Mouse (Mus musculus) neural tube, embryonic 12.5 days (tissue): ENCODE results near the gene Tmem242. TPM values are rescaled to one million over a fixed set of nuclear protein-coding genes. Genes with fewer than 3 reads are reported as not detected.
"Not testable (repeated sequence)": the region's sequence is repeated elsewhere in the genome, so short reads cannot be mapped to it uniquely, and the experiment has no call there.

ENCODE experiments used
- ATAC-seq: fragments of 200-750 bp; cut with Nextera tagmentation; 2 replicates; pipeline ENCODE4 v1.8.0; 2017; ENCODE audit warnings: low read depth, mild to moderate bottlenecking, moderate TSS enrichment, moderate library complexity; ENCODE audit not compliant: low FRiP score
- H3K27ac ChIP-seq: fragments of 300-500 bp; sonication (generic); 2 replicates; pipeline ENCODE4 v1.5.1; 2016
- H3K27me3 ChIP-seq: fragments of 300-500 bp; sonication (generic); replicated peaks from 2 replicates; pipeline ENCODE4 v1.6.1; 2016; ENCODE audit warnings: mild to moderate bottlenecking
- H3K36me3 ChIP-seq: fragments of 300-500 bp; sonication (generic); 2 replicates; pipeline ENCODE4 v1.6.1; 2016; ENCODE audit warnings: mild to moderate bottlenecking
- H3K4me1 ChIP-seq: fragments of 300-500 bp; sonication (generic); 2 replicates; pipeline ENCODE4 v1.6.1; 2016
- H3K4me2 ChIP-seq: fragments of 300-500 bp; sonication (generic); replicated peaks from 2 replicates; pipeline ENCODE4 v1.6.1; 2016; ENCODE audit warnings: mild to moderate bottlenecking
- H3K4me3 ChIP-seq: fragments of 300-500 bp; sonication (generic); 2 replicates; pipeline ENCODE4 v1.5.1; 2016
- H3K9ac ChIP-seq: fragments of 300-500 bp; sonication (generic); 2 replicates; pipeline ENCODE4 v1.6.1; 2016; ENCODE audit warnings: mild to moderate bottlenecking
- H3K9me3 ChIP-seq: fragments of 300-500 bp; sonication (generic); 2 replicates; pipeline ENCODE4 v1.6.1; 2016; ENCODE audit warnings: mild to moderate bottlenecking
- WGBS: fragments of 180-500 bp; shearing (Covaris S2); methylation state at CpG from one replicate; pipeline ENCODE4 v1.1.7; 2016; 5-methylcytosine and 5-hydroxymethylcytosine counted together
- polyA plus RNA-seq: library from polyadenylated mRNA; unstranded; fragments of >200 nt; fragmentation: Nextera tagmentation; extraction: Ambion mirVana; gene quantifications from 2 replicates; pipeline ENCODE4 v1.2.1, GENCODE M21; 2016

Gene Tmem242
- polyA plus RNA-seq, 1 experiment from 2014 or later, result 106 TPM

DNA sequence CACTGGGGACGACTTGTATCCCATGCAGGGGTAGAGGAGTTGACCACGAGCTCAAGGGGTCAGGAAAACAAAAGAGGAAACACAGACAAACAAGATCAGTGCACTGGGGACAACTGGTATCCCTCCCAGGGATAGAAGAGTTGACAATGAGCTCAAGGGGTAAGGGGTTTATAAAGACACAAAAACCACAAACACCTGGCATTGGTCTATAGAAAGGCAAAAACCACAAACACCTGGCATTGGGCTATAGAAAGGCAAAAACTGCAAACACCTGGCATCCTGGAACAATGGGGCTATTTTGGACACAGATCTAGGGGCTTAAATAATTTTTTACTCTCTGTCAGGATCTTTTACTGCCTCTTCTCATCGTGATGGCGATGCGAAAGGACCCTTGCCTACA, 2.3 kb upstream of the Tmem242 start:
- not testable (repeated sequence) for H3K4me3 ChIP-seq, H3K36me3 ChIP-seq, H3K9ac ChIP-seq, H3K27ac ChIP-seq, H3K27me3 ChIP-seq, ATAC-seq, H3K4me2 ChIP-seq, H3K9me3 ChIP-seq
- WGBS, result 76% methylated on average over 5 of the region's 5 CpGs
- peaks cover 12% of the 10 kb centered on the region; the same call in 1 of the 2 replicates for H3K4me1 ChIP-seq

DNA sequence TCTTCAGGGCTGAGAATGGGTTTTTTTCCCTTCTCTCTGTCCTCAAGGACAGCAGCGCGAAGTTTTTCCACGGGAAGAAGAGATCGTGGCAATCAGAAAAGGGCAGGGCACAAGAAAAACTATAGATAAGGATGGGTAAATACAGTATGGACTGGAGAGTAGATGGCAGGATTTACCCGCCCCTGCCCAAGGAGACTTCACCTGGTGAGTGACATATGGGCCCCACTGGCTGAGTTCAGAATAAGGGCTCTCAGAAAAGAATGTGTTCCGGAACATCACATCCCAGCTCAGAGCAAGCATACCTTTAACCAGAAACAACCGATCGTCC, 264 bp downstream of the Tmem242 start:
- H3K9ac ChIP-seq, result peak overlapping the region; percentile 82
- peak overlapping the region; percentile 74 for H3K4me2 ChIP-seq
- H3K4me3 ChIP-seq, result peak overlapping the region; percentile 66
- no peaks in the 10 kb centered on the region for H3K27me3 ChIP-seq
- H3K4me1 ChIP-seq, result peaks cover 12% of the 10 kb centered on the region; the same call in 1 of the 2 replicates
- no peak for ATAC-seq
- no peaks in the 10 kb centered on the region for H3K9me3 ChIP-seq
- 0 out of 2 replicates have a peak, but pooled peaks cover 3% of the 10 kb centered on the region for H3K36me3 ChIP-seq
- H3K27ac ChIP-seq, result no peak overlapping the region
- WGBS, result 1% methylated on average over 8 of the region's 8 CpGs

DNA sequence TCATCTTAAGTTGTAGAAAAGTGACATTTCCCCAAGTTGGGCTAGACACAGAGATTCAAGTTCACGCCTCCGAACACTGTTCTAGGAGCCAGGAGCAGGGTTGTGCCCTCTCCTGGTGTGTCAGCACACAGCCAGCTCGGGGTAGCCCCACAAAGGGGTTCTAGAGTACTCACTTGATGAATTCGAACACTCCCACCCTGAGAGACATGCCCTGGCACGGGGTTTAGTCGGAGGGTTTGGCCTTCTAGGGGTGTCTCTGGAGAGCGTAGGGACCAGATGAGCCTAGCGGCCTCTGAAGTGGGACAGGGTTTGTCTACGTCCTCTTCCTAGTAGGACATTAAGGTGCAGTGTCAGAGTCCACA, 10.3 kb downstream of the Tmem242 start:
- H3K27me3 ChIP-seq, result no peaks in the 10 kb centered on the region
- no peak overlapping the region for H3K9ac ChIP-seq
- 79% methylated on average over 9 of the region's 9 CpGs for WGBS
- H3K36me3 ChIP-seq, result peaks cover 27% of the 10 kb centered on the region
- no peaks in the 10 kb centered on the region for H3K4me1 ChIP-seq
- peak; percentile 67 for ATAC-seq
- no peak overlapping the region for H3K4me2 ChIP-seq
- peak overlapping the region; percentile 2; the same call in 1 of the 2 replicates for H3K27ac ChIP-seq
- no peak overlapping the region for H3K4me3 ChIP-seq
- H3K9me3 ChIP-seq, result no peaks in the 10 kb centered on the region

DNA sequence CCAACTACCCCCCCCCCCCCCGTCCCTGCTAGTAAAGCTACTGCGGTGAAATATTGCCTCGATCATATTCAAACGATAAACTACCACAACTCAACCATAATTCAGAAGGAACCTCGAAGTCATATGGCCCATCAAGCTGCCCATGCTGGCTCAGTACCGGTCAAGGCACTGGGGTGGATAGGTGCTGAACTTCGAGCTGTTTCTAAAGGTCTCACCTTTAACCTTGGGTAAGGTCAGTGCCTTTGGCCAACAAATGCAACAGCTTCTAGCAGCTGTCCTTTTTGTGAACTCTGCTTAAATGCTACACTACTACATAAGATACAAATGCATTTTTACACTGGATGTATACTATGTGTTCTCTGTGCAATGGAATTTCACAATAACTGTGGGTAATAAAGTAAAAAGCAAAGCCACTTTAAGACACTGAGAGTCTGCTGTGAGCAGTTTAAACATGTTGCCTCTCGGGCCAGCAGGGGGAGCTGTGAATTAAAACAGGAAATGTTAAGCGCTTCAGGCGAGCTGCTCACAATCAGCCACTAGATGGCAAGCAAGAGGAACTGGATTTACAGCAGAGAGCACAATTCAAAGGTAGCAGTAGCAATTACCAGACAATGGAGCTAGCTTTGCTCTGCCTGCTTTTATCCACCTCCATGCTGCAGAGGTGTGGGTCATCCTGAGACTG, 10.8 kb downstream of the Tmem242 start:
- Histone ChIP-seq H3K9me3 (no peaks in the 10 kb centered on the region), H3K27ac (0 out of 2 replicates have a peak overlapping the region, but pooled peaks have one; percentile 2), H3K4me3 (no peak overlapping the region), H3K36me3 (peaks cover 27% of the 10 kb centered on the region), H3K4me2 (no peak overlapping the region), H3K9ac (no peak overlapping the region), H3K27me3 (no peaks in the 10 kb centered on the region), H3K4me1 (no peaks in the 10 kb centered on the region)
- 63% methylated on average over 10 of the region's 10 CpGs for WGBS
- peak; percentile 75 for ATAC-seq

DNA sequence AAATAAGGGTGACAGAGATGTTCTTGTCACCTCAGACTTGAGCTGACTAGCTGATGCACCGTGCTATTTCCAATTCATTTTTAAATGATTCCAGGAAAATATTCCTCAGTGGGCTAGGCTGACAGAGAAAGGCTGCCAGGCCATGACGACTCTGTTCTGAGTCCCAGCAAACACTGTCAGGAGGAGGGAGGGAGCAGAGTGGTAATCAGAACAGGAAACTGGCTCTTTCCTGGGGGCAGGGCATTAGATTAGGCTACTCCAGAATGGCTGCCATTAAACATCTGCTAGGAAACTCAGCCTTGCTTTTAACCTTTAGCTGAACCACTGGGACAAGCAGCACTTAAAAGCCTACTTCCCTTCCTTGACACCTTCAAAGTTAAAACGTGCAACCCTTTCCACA, 14.9 kb downstream of the Tmem242 start:
- no peaks in the 10 kb centered on the region for H3K27me3 ChIP-seq
- H3K27ac ChIP-seq, result no peak overlapping the region
- H3K4me1 ChIP-seq, result no peaks in the 10 kb centered on the region
- WGBS, result 54% methylated on average over 3 of the region's 3 CpGs
- H3K36me3 ChIP-seq, result peaks cover 1% of the 10 kb centered on the region; the same call in 1 of the 2 replicates
- H3K9ac ChIP-seq, result no peak overlapping the region
- H3K4me2 ChIP-seq, result no peak overlapping the region
- H3K4me3 ChIP-seq, result no peak overlapping the region
- no peaks in the 10 kb centered on the region for H3K9me3 ChIP-seq
- ATAC-seq, result no peak

DNA sequence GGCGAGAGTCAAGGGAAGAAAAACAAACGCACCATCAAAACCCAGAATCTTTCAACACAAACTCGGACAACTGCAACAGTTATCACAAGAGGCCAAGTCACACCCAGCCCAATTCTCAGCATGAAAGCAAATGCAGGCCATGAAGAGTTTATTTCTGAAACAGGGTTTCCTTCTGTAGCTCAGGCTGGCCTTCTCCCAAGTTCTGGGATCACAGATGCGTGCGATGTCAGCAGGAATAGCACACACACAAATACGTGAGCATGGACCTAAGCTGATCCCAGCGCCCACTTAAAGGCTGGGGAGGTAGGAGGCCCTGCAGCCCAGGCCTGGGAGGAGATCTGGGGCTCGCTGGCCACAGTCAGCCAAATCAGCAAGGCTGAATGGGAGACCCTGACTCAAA, 15.9 kb downstream of the Tmem242 start:
- ATAC-seq, result no peak
- Histone ChIP-seq H3K4me1 (no peaks in the 10 kb centered on the region), H3K4me2 (no peak overlapping the region), H3K9ac (no peak overlapping the region), H3K27me3 (no peaks in the 10 kb centered on the region), H3K27ac (no peak overlapping the region), H3K4me3 (no peak overlapping the region), H3K9me3 (no peaks in the 10 kb centered on the region), H3K36me3 (peaks cover 9% of the 10 kb centered on the region)
- 86% methylated on average over 8 of the region's 8 CpGs for WGBS

DNA sequence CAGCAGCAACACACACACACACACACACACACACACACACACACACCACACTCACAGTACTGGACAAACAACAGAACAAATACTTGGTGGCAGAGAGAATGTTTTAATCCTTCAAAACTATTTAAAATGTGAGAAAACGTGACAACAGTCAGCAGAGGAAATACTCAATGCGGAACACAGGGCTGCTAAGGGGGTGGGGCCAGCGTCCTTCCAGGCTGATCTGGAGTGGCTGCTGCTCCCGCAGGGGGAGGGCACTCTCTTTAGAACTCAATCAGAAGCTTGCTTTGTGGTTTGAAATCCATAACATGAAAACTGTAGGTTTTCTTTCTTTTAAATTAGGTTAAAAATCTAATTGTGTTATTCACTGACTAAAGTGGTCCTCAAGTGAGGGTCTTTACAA, 18.2 kb downstream of the Tmem242 start:
- no peak for ATAC-seq
- Histone ChIP-seq H3K4me1 (no peaks in the 10 kb centered on the region), H3K9ac (no peak overlapping the region), H3K27me3 (no peaks in the 10 kb centered on the region), H3K36me3 (peaks cover 19% of the 10 kb centered on the region), H3K27ac (no peak overlapping the region), H3K4me2 (no peak overlapping the region), H3K4me3 (no peak overlapping the region), H3K9me3 (no peaks in the 10 kb centered on the region)
- WGBS, result 56% methylated on average over 4 of the region's 4 CpGs

DNA sequence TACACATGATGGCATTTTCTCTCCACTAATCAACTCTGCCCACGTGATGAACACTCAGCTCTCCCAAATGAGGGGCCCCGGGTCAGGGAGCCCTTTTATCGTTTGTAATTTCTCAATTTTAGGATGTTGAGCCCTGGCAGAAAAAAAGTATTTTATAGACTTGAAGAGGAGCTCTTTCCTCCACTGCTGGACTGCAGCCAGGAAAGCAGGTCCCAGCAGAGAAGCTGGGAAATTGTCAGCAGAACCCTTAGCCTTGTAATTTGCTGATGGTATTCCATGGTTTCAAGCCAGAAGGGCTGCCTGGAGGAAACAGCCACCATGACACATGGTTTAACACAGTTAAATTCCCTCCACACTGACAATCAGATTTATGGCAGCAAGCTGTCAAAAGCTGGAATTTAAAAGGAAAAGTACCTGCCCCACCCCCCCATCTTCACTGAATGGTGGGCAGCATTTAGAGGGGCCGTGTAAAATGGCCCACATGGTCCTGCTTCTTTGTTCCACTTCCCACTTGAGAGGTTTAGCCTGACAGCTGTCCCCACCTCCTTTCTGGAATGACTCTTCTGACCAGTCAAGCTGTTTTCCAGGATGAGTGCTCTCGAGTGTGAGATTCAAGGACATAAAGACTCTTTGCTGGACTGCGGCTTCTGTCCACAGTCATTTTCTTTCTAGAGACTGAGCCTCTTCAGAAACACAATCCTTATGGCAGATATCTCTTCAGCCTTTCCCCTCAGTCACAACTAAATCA, 20.1 kb downstream of the Tmem242 start:
- no peak overlapping the region for H3K9ac ChIP-seq
- peaks cover 22% of the 10 kb centered on the region for H3K36me3 ChIP-seq
- no peak overlapping the region for H3K4me3 ChIP-seq
- no peak overlapping the region for H3K4me2 ChIP-seq
- ATAC-seq, result no peak
- H3K4me1 ChIP-seq, result no peaks in the 10 kb centered on the region
- H3K9me3 ChIP-seq, result no peaks in the 10 kb centered on the region
- 68% methylated on average over 6 of the region's 6 CpGs for WGBS
- no peaks in the 10 kb centered on the region for H3K27me3 ChIP-seq
- H3K27ac ChIP-seq, result no peak overlapping the region

DNA sequence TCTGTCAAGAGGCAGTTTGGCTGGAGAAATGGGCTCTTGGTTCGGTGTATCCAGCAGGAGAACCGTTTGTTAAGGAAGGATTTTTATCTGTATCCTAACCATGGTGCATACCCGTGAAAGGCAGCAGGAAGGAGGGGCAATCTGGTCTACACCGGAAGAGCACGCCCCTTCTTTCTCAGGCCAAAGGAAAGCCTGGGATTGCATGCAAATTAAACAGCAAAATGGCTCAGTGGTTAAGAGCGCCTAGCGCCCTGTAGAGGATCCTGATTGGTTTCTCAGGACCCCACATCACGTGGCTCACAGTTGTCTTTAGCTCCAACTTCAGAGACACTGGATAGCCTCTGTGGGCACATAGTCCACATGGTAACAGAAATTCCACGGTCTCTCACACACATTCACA, 21.0 kb downstream of the Tmem242 start:
- no peaks in the 10 kb centered on the region for H3K9me3 ChIP-seq
- peaks cover 22% of the 10 kb centered on the region for H3K36me3 ChIP-seq
- H3K4me2 ChIP-seq, result no peak overlapping the region
- 84% methylated on average over 9 of the region's 9 CpGs for WGBS
- H3K4me3 ChIP-seq, result no peak overlapping the region
- H3K27me3 ChIP-seq, result no peaks in the 10 kb centered on the region
- no peak for ATAC-seq
- H3K9ac ChIP-seq, result no peak overlapping the region
- no peak overlapping the region for H3K27ac ChIP-seq
- peaks cover 1% of the 10 kb centered on the region; the same call in 1 of the 2 replicates for H3K4me1 ChIP-seq

DNA sequence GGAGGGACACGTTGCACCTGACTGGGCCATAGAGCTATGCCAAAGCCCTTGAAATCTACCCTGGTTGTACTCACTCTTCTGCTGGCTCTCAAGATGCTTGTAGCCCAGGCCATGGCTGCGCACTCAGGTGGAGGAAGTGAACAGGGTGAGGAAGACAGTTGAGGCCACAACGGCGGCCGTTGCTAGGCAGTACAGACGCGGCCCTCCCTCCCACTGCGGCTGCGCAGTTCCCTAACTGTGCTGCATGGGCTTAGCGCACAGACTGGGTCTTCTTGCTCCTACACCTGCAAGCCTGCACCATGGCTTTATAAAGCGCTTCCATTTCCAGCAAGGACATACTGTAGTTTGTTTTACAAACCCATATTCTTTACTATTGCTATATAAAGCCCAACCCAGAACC, 21.5 kb downstream of the Tmem242 start, which contains the start of gene Ldhal6b:
Gene Ldhal6b (minus strand): TSS at position 223 of the 400 bp plus-strand sequence.
- Histone ChIP-seq H3K27me3 (no peaks in the 10 kb centered on the region), H3K27ac (no peak within 1 kb of the TSS), H3K4me3 (no peak within 1 kb of the TSS), H3K4me2 (no peak within 1 kb of the TSS), H3K36me3 (peaks cover 22% of the 10 kb centered on the region), H3K9me3 (no peaks in the 10 kb centered on the region), H3K4me1 (peaks cover 4% of the 10 kb centered on the region; the same call in 1 of the 2 replicates), H3K9ac (no peak within 1 kb of the TSS)
- WGBS, result 92% methylated on average over 11 of the region's 11 CpGs
- ATAC-seq, result no peak

DNA sequence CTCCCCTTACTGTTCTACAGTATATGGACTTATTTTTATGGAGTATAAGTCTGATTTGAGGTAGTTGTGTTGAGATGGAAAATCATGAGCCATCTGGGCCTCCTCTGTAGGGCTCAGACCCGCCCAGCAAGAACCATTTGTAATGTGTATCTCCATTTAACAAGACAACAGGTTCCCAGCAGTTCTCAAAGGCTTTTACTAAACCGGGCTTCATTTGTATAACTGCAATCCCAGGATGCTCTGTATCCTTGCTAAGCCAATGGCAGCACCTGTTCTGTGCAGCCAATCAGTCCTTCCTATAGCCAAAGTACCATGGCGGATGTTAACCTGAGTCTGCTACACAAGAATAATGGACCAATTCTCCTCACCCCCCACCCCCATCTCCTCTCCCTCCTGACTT, 23.5 kb downstream of the Tmem242 start:
- peaks cover 4% of the 10 kb centered on the region; the same call in 1 of the 2 replicates for H3K4me1 ChIP-seq
- 86% methylated on average over 3 of the region's 3 CpGs for WGBS

DNA sequence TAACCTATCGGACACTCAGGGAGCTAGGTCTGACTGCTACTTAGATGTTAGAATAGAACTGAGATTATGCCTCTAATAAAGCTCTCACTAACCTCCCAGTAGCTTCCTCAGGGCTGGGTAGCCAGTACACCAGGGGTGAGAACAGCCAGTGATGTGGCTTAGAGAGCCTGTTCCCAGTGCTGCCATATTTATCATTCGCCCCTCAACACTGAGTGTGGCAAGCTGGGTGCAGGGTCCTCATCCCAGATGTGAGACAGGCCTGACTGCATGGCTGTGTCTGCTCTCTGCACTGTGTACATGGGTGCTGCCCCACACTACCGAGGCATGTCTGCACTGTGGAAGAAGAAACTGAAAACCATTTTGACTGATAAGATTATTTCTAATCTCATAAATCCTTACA, 26.0 kb downstream of the Tmem242 start:
- no peaks in the 10 kb centered on the region for H3K9me3 ChIP-seq
- H3K9ac ChIP-seq, result no peak overlapping the region
- no peak overlapping the region for H3K27ac ChIP-seq
- H3K4me1 ChIP-seq, result peaks cover 4% of the 10 kb centered on the region; the same call in 1 of the 2 replicates
- ATAC-seq, result no peak
- H3K36me3 ChIP-seq, result peaks cover 16% of the 10 kb centered on the region; the same call in 1 of the 2 replicates
- no peak overlapping the region for H3K4me3 ChIP-seq
- WGBS, result 89% methylated on average over 3 of the region's 3 CpGs
- no peaks in the 10 kb centered on the region for H3K27me3 ChIP-seq
- H3K4me2 ChIP-seq, result no peak overlapping the region

More for the DNA sequence above, 23.5 kb downstream of the Tmem242 start:
- H3K9ac ChIP-seq, result no peak overlapping the region
- H3K36me3 ChIP-seq, result peaks cover 22% of the 10 kb centered on the region
- no peak for ATAC-seq
- no peaks in the 10 kb centered on the region for H3K9me3 ChIP-seq
- no peak overlapping the region for H3K4me3 ChIP-seq
- no peak overlapping the region for H3K27ac ChIP-seq
- H3K27me3 ChIP-seq, result no peaks in the 10 kb centered on the region
- H3K4me2 ChIP-seq, result no peak overlapping the region
